Mouse (Mus musculus) midbrain, postnatal 0 days (tissue): Measurements from ENCODE around the gene Ccdc88c. TPM values are rescaled to one million over a fixed set of nuclear protein-coding genes. Genes with fewer than 3 reads are reported as not detected.
A peak's percentile ranks its signal among the peaks of the same experiment; 100 is the strongest.

Experiments used
- ATAC-seq: fragments of 200-750 bp; cut with Nextera tagmentation; 2 replicates; pipeline ENCODE4 v1.8.0; 2017; ENCODE audit warnings: moderate number of reproducible peaks, mild to moderate bottlenecking, moderate TSS enrichment, moderate library complexity; ENCODE audit not compliant: low FRiP score
- DNase-seq: peaks from one replicate; pipeline ENCODE4 v3.0.0-alpha.2; 2015; ENCODE audit warnings: low spot score
- H3K27ac ChIP-seq: fragments of 300-500 bp; sonication (generic); 2 replicates; pipeline ENCODE4 v1.5.1; 2014; ENCODE audit warnings: low read depth, mild to moderate bottlenecking, low read length, mixed read lengths
- H3K27me3 ChIP-seq: fragments of 300-500 bp; sonication (generic); 2 replicates; pipeline ENCODE4 v1.6.1; 2014; ENCODE audit warnings: low read length, control low read depth, mixed read lengths; ENCODE audit not compliant: insufficient read depth
- H3K36me3 ChIP-seq: fragments of 300-500 bp; sonication (generic); 2 replicates; pipeline ENCODE4 v1.6.1; 2014; ENCODE audit warnings: low read length, control low read depth, mixed read lengths; ENCODE audit not compliant: insufficient read depth
- H3K4me1 ChIP-seq: fragments of 300-500 bp; sonication (generic); 2 replicates; pipeline ENCODE4 v1.6.1; 2014; ENCODE audit warnings: mild to moderate bottlenecking, control low read depth, antibody characterized with exemption, low read length, mixed read lengths; ENCODE audit not compliant: insufficient read depth
- H3K4me2 ChIP-seq: fragments of 300-500 bp; sonication (generic); 2 replicates; pipeline ENCODE4 v1.6.1; 2014; ENCODE audit warnings: low read depth, mild to moderate bottlenecking, low read length, mixed read lengths; ENCODE audit not compliant: poor library complexity, severe bottlenecking
- H3K4me3 ChIP-seq: fragments of 300-500 bp; sonication (generic); 2 replicates; pipeline ENCODE4 v1.5.1; 2014; ENCODE audit warnings: low read depth, mild to moderate bottlenecking, low read length, moderate library complexity
- H3K9ac ChIP-seq: fragments of 300-500 bp; sonication (generic); replicated peaks from 2 replicates; pipeline ENCODE4 v1.6.1; 2014; ENCODE audit warnings: mild to moderate bottlenecking, low read length, moderate library complexity, mixed read lengths; ENCODE audit not compliant: poor library complexity, severe bottlenecking
- H3K9me3 ChIP-seq: fragments of 300-500 bp; sonication (generic); 2 replicates; pipeline ENCODE4 v1.6.1; 2016; ENCODE audit warnings: low read length, control low read depth
- CTCF ChIP-seq: IDR thresholded peaks from 2 replicates; pipeline ENCODE4 v1.5.1; 2016; ENCODE audit warnings: antibody characterized with exemption, mild to moderate bottlenecking
- WGBS: fragments of 180-500 bp; shearing (Covaris S2); extraction: QIAGEN DNeasy Blood & Tissue Kit; methylation state at CpG from one replicate; pipeline ENCODE4 v1.1.7; 2014; 5-methylcytosine and 5-hydroxymethylcytosine counted together
- polyA plus RNA-seq: library from polyadenylated mRNA; unstranded; fragments of >200 nt; fragmentation: Nextera tagmentation; extraction: Ambion mirVana; gene quantifications from 2 replicates; pipeline ENCODE4 v1.2.1, GENCODE M21; 2015
- total RNA-seq: library from RNA; depleted of rRNA; stranded (reverse); fragments of >200 nt; gene quantifications from 2 replicates; pipeline ENCODE4 v1.2.3, GENCODE M21; 2014

Ccdc88c gene
- total and polyA plus RNA-seq, 2 experiments from 2014 or later: 12.6 to 24.8 TPM

DNA sequence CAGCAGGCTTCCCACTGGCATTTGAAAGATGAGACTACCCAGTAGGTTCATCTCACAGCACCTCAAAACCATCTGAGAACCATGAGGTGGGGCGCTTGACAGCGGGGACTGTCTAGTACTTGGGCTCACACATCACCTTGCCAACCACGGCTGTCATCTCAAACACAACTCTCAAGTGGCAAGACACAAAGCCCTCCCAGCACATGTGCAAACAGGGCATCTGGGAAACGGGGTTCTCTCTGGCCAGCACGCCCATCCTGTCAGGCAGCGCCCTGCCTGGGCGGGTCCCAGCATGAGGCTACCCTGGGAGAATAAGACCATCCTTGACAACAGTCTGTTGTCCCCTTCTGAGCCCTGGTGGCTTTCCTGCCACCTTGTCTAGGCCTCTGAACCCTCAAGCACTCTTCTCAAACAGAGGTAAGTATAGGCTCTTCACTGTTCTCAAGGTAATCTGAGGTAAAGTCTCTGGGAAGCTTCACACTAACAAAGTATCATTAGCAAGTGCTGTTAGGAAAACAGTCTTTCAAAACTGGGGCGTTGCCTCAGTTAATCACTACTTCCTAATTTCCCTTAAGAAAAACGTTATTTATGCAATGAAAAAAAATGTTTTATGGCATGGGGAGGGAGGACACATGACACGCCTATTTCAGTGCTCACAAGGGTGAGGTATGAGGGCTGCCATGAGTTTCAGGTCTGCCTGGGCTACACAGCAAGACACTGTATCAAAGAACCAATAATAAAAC lies 43.6 kb downstream of the Ccdc88c start:
- WGBS: 83% methylated on average over 10 of the region's 10 CpGs
- H3K4me2 ChIP-seq: no peak overlapping the region
- H3K4me1 ChIP-seq: peaks cover 27% of the 10 kb centered on the region
- ATAC-seq (no peak), DNase-seq (no peak)
- no peak for TF ChIP-seq CTCF
- H3K27me3 ChIP-seq: no peaks in the 10 kb centered on the region
- H3K4me3 ChIP-seq: no peak overlapping the region
- H3K27ac ChIP-seq: no peak overlapping the region
- H3K36me3 ChIP-seq: no peaks in the 10 kb centered on the region
- no peaks in the 10 kb centered on the region for H3K9me3 ChIP-seq
- H3K9ac ChIP-seq: no peak overlapping the region

GRCm38 (mm10) chr12:100983565-100983964 lies 45.3 kb downstream of the Ccdc88c start:
- DNase-seq (peak; percentile 74), ATAC-seq (peak; percentile 16; the same call in 1 of the 2 replicates)
- no peak for TF ChIP-seq CTCF
- no peak overlapping the region for H3K27ac ChIP-seq
- no peaks in the 10 kb centered on the region for H3K9me3 ChIP-seq
- no peaks in the 10 kb centered on the region for H3K27me3 ChIP-seq
- no peak overlapping the region for H3K9ac ChIP-seq
- H3K4me3 ChIP-seq: no peak overlapping the region
- H3K4me2 ChIP-seq: no peak overlapping the region
- H3K36me3 ChIP-seq: no peaks in the 10 kb centered on the region
- WGBS: 61% methylated on average over 11 of the region's 11 CpGs
- peaks cover 10% of the 10 kb centered on the region for H3K4me1 ChIP-seq

- whole genome bisulfite sequencing: 73% methylated on average over 8 of the region's 8 CpGs
- Histone ChIP-seq H3K4me2 (no peak overlapping the region), H3K27ac (no peak overlapping the region), H3K9me3 (no peaks in the 10 kb centered on the region), H3K9ac (no peak overlapping the region), H3K27me3 (no peaks in the 10 kb centered on the region), H3K4me3 (no peak overlapping the region), H3K36me3 (no peaks in the 10 kb centered on the region), H3K4me1 (peaks cover 7% of the 10 kb centered on the region; the same call in 1 of the 2 replicates)
- DNase-seq (no peak), ATAC-seq (no peak)
- no peak for TF ChIP-seq CTCF
Measured at GRCm38 (mm10) chr12:100982217-100982616, 46.6 kb downstream of the Ccdc88c start.

DNA sequence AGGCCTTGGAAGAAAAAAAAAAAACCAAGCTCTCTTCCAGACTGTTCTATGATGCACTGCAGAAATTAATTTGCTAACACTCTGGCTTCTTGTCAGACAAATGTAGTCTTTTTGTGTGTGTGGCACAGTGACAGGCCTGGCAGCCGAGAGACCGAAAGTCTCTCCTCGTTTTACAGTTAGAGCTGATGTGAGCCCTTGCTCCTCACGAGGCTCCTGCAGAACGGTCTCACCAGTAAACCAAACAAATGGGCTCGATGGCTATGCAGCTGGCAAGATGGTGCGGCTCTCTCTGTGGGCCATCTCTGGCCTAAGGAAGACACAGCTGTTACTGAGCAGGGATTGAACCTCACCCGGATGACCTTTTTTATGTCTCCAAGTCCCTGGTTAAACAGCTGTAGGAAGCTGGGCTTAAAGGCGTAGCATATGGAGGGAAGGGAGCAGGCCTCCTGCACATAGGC lies 48.3 kb downstream of the Ccdc88c start:
- Histone ChIP-seq H3K36me3 (no peaks in the 10 kb centered on the region), H3K9ac (no peak overlapping the region), H3K4me3 (no peak overlapping the region), H3K4me1 (peaks cover 7% of the 10 kb centered on the region; the same call in 1 of the 2 replicates), H3K4me2 (no peak overlapping the region), H3K9me3 (no peaks in the 10 kb centered on the region), H3K27me3 (no peaks in the 10 kb centered on the region), H3K27ac (no peak overlapping the region)
- ATAC-seq (no peak), DNase-seq (no peak)
- 65% methylated on average over 9 of the region's 9 CpGs for WGBS
- TF ChIP-seq CTCF: no peak

DNA sequence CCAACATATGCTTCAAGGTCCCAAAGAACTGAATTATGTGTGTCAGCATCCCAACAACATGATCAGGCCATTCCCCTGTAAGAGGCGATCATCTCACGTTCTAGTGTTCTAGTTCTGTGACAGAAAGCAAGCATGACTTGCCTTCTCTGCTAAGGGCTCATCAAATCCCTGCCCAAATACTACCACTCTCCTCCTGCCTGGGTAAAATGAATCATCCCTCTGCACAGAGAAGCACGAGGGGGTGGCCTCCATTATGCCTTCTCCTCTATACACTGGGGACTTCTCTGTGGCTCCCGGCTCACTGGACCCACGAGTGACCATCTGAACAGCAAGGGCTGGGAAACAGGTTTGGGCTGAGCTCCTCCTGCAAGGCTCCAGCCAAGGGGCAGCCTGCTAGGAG lies 49.2 kb downstream of the Ccdc88c start:
- no peak for TF ChIP-seq CTCF
- Histone ChIP-seq H3K4me1 (peaks cover 3% of the 10 kb centered on the region; the same call in 1 of the 2 replicates), H3K27ac (no peak overlapping the region), H3K4me2 (no peak overlapping the region), H3K27me3 (no peaks in the 10 kb centered on the region), H3K4me3 (no peak overlapping the region), H3K36me3 (no peaks in the 10 kb centered on the region), H3K9me3 (no peaks in the 10 kb centered on the region), H3K9ac (no peak overlapping the region)
- ATAC-seq: no peak
- WGBS: 83% methylated on average over 5 of the region's 5 CpGs
- DNase-seq: no peak

DNA sequence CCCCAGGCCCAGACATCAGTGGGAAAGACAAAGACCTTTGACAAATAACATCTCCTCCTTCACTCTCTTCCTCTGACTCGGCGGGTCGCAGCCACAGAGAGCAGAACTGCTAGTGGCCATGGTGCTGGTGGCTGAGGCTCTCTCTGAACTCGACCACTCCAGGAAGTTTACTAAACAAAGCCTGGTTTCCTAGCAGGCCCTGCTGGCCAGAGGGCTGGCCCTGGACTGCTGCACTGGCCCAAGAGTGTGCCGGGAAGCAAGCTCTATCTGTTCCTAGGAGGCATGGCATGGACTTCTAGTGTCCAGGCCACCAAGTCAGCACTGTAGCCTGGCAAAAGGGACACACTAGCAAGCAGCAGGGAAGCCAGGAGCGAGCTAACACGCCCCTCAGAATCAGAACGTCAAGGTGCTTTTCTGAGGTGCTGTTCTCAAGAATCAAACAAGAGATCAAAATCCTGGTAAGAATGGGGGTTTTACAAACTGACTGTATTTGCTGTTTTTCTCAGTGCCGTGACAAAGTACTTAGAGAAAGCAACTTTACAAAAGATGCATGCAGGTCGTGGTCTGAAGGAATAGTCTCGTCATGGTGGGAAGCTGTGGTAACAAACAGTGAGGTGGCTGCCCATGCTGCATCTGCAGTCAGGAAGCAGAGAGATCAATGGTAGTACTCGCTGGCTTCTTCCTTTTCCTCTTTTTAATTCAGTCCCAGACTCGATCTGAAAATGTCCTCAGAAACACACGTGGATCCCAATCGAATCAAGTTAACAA lies 50.7 kb downstream of the Ccdc88c start:
- Histone ChIP-seq H3K27me3 (no peaks in the 10 kb centered on the region), H3K27ac (no peak overlapping the region), H3K4me3 (no peak overlapping the region), H3K9me3 (no peaks in the 10 kb centered on the region), H3K36me3 (no peaks in the 10 kb centered on the region), H3K4me2 (no peak overlapping the region), H3K9ac (no peak overlapping the region), H3K4me1 (no peaks in the 10 kb centered on the region; the same call in 1 of the 2 replicates)
- WGBS: 78% methylated on average over 15 of the region's 15 CpGs
- ATAC-seq (no peak), DNase-seq (no peak)
- TF ChIP-seq CTCF: no peak
